Mouse (Mus musculus): ENCODE results near the gene Gsc. TPM values are rescaled to one million over a fixed set of nuclear protein-coding genes. Genes with fewer than 3 reads are reported as not detected.

Gene Gsc
- 0.17 TPM in 1 of 2 replicates, not detected in the other for polyA plus RNA-seq (2015; fragmentation: Nextera tagmentation; extraction: Ambion mirVana)

DNA sequence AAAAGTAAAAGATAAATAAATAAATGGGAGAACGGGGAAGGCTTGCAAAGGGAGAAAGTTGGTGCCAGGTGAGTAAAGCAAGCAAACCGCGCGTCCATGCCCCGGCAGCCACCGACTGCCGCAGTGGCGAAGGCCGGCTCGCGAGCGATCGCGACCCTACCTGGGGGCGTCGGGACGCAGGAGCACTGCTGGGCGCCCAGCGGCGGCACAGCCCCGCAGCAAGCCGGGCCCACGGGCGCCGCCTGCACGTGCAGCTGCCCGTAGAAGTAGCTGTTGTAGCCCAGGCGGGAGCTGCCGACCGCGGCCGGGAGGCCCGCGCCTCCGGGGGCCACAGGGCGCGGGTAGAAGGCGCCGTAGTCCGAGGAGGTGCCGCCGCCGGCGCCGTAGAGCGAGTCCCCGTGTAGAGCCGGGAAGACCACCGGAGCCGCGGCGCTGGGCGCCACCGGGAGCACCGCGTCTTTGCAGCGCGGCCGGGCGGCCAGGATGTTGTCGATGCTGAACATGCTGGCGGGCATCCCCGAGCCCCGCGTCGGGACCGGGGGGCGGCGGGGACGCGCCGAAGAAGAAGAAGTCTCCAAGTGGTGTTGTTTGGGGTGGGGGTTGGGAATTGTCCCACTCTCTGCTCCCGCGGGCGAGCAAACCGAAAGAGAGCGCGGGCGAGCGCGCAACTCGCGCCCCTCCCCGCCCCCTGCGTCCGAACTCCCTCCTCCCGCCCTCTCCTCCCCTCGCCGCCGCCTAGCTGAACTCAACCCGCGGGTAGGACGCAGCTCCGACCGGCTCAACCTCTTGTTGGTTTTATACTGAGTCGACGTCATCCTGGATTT is at the start of gene Gsc:
Gene Gsc, minus strand, starts transcription at position 730 of the 824 bp plus-strand sequence.
- Histone ChIP-seq H3K36me3 (no peaks in the 10 kb centered on the region), H3K4me2 (peak within 1 kb of the TSS; percentile 94), H3K27me3 (peaks cover 98% of the 10 kb centered on the region), H3K9ac (peak within 1 kb of the TSS; percentile 21), H3K4me3 (replicated peaks) (peak within 1 kb of the TSS; percentile 58), H3K27ac (no peak within 1 kb of the TSS), H3K4me1 (peaks cover 42% of the 10 kb centered on the region), H3K9me3 (replicated peaks) (no peaks in the 10 kb centered on the region)
- under 1% methylated on average over 96 of the region's 97 CpGs for WGBS
- ATAC-seq (replicated peaks; ENCODE audit: low FRiP score): peak; percentile 48; the same call in 1 of the 2 replicates

- Histone ChIP-seq H3K9ac (no peak overlapping the region), H3K36me3 (no peaks in the 10 kb centered on the region), H3K27me3 (no peaks in the 10 kb centered on the region), H3K9me3 (replicated peaks) (peaks cover 6% of the 10 kb centered on the region; the same call in 1 of the 2 replicates), H3K27ac (no peak overlapping the region), H3K4me2 (no peak overlapping the region), H3K4me1 (no peaks in the 10 kb centered on the region), H3K4me3 (replicated peaks) (no peak overlapping the region)
- 91% methylated on average over 5 of the region's 5 CpGs for WGBS
- no peak for ATAC-seq (replicated peaks; ENCODE audit: low FRiP score)
Observed at GRCm38 (mm10) chr12:104519721-104520120, 46.6 kb upstream of the Gsc start.

DNA sequence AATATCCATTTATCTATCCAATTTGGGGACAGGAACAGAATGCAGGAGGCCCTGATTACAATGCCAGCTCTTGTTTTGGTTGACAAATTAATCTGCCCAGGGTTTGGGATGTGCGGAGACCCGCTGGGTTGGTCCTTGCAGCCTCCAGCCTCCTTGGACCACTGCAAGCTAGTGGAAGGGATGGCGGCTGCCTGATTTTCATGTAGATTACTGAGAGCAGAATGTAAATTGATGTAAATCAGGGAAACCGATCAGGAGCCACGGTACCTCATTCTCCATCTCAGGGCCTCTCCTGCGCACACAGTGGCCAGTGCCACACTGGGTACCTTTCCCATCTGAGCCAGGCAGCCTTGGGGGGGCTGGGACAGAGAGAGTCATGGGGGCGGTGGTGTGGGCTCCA is 34.8 kb upstream of the Gsc start:
- Histone ChIP-seq H3K4me2 (no peak overlapping the region), H3K9me3 (replicated peaks) (no peaks in the 10 kb centered on the region), H3K36me3 (no peaks in the 10 kb centered on the region), H3K27me3 (no peaks in the 10 kb centered on the region), H3K4me3 (replicated peaks) (no peak overlapping the region), H3K4me1 (0 out of 2 replicates have a peak, but pooled peaks cover 3% of the 10 kb centered on the region), H3K9ac (no peak overlapping the region), H3K27ac (no peak overlapping the region)
- 61% methylated on average over 7 of the region's 7 CpGs for WGBS
- no peak for ATAC-seq (replicated peaks; ENCODE audit: low FRiP score)

DNA sequence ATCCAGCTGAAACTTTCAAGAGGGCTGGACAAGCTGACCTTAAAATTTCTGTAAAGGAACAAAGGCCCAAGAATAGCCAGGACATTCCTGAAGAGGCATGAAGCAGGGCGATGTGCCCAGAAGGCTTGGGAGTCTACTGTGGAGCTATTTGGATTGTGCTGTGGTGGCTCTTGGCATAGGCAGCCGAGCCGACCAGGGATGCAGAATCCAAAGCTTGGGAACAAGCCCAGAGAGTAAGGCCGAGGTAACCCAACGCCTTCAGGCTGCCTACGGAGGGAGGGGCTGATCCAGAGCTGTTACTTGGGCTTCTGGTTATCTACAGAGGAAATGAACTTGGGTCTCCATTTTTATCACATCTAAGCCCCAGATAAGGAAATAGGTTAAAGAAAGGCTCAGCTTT is 18.9 kb upstream of the Gsc start:
- 60% methylated on average over 6 of the region's 6 CpGs for WGBS
- ATAC-seq (replicated peaks; ENCODE audit: low FRiP score): no peak
- H3K4me3 ChIP-seq (replicated peaks): no peak overlapping the region
- no peaks in the 10 kb centered on the region for H3K36me3 ChIP-seq
- H3K4me1 ChIP-seq: no peaks in the 10 kb centered on the region
- H3K27ac ChIP-seq: no peak overlapping the region
- no peaks in the 10 kb centered on the region for H3K9me3 ChIP-seq (replicated peaks)
- no peak overlapping the region for H3K4me2 ChIP-seq
- H3K9ac ChIP-seq: no peak overlapping the region
- H3K27me3 ChIP-seq: 0 out of 2 replicates have a peak, but pooled peaks cover 1% of the 10 kb centered on the region

DNA sequence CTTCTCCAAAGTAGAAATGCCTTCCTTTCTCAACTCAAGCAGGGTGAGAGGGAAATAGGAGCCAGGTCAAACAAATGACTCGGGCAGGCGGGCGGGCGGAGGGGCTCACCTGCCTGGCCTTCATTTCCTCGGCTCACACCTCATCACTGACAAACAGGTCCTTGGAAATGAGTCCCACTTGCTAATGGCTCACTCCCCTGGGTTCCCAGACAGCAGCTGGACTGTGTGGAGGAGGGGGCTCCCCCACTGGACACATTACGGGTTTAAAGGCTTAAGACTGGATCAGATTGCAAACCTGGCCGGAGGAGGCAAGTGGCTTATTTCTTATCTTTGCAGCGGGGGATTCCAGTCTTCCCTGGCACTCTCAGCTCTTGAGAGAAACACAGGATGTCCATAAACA is 13.1 kb upstream of the Gsc start:
- no peaks in the 10 kb centered on the region for H3K9me3 ChIP-seq (replicated peaks)
- no peak overlapping the region for H3K27ac ChIP-seq
- no peak overlapping the region for H3K4me3 ChIP-seq (replicated peaks)
- no peak overlapping the region for H3K4me2 ChIP-seq
- H3K9ac ChIP-seq: no peak overlapping the region
- H3K36me3 ChIP-seq: no peaks in the 10 kb centered on the region
- ATAC-seq (replicated peaks; ENCODE audit: low FRiP score): 0 out of 2 replicates have a peak, but pooled peaks have one; percentile 33
- 19% methylated on average over 8 of the region's 8 CpGs for WGBS
- H3K4me1 ChIP-seq: 0 out of 2 replicates have a peak, but pooled peaks cover 5% of the 10 kb centered on the region
- peaks cover 45% of the 10 kb centered on the region for H3K27me3 ChIP-seq

GRCm38 (mm10) chr12:104485161-104485560 is 12.0 kb upstream of the Gsc start:
- Histone ChIP-seq H3K9ac (no peak overlapping the region), H3K9me3 (replicated peaks) (no peaks in the 10 kb centered on the region), H3K4me3 (replicated peaks) (no peak overlapping the region), H3K27ac (no peak overlapping the region), H3K4me1 (0 out of 2 replicates have a peak, but pooled peaks cover 5% of the 10 kb centered on the region), H3K36me3 (no peaks in the 10 kb centered on the region), H3K4me2 (no peak overlapping the region), H3K27me3 (peaks cover 55% of the 10 kb centered on the region)
- ATAC-seq (replicated peaks; ENCODE audit: low FRiP score): no peak
- WGBS: 13% methylated on average over 3 of the region's 3 CpGs

GRCm38 (mm10) chr12:104481007-104481406 is 7.9 kb upstream of the Gsc start:
- no peaks in the 10 kb centered on the region for H3K36me3 ChIP-seq

DNA sequence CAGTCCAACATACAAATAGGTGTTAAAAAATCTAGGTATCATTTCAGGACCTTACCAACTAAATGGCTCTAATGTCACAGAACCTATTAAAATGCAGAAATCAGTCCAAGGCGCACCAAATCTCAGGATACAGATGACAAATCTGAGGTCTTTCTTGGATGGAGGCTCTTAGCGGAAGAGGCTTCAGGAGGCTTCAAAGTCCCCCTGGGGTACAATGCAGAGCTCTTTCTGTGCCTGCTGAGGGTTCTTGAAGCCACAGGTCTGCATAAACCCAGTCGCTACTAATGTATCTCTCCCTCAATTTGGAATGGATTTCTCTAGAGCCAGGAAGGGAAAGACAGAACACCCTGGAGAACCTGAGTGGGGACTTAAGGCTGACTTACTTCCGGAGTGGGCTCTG is 5.1 kb upstream of the Gsc start:
- H3K27ac ChIP-seq: no peak overlapping the region
- no peaks in the 10 kb centered on the region for H3K36me3 ChIP-seq
- no peak overlapping the region for H3K9ac ChIP-seq
- peaks cover 17% of the 10 kb centered on the region for H3K4me1 ChIP-seq
- WGBS: 2% methylated on average over 4 of the region's 4 CpGs
- no peaks in the 10 kb centered on the region for H3K9me3 ChIP-seq (replicated peaks)
- H3K4me3 ChIP-seq (replicated peaks): no peak overlapping the region
- no peak for ATAC-seq (replicated peaks; ENCODE audit: low FRiP score)
- no peak overlapping the region for H3K4me2 ChIP-seq
- peaks cover 90% of the 10 kb centered on the region for H3K27me3 ChIP-seq

More at GRCm38 (mm10) chr12:104481007-104481406, 7.9 kb upstream of the Gsc start:
- Histone ChIP-seq H3K4me1 (0 out of 2 replicates have a peak, but pooled peaks cover 1% of the 10 kb centered on the region), H3K4me3 (replicated peaks) (no peak overlapping the region), H3K4me2 (no peak overlapping the region), H3K27me3 (peaks cover 84% of the 10 kb centered on the region), H3K9ac (no peak overlapping the region), H3K27ac (no peak overlapping the region), H3K9me3 (replicated peaks) (no peaks in the 10 kb centered on the region)
- no peak for ATAC-seq (replicated peaks; ENCODE audit: low FRiP score)
- 63% methylated on average over 10 of the region's 10 CpGs for WGBS

- Histone ChIP-seq H3K4me2 (no peak overlapping the region), H3K36me3 (no peaks in the 10 kb centered on the region), H3K27me3 (peaks cover 95% of the 10 kb centered on the region), H3K27ac (no peak overlapping the region), H3K4me3 (replicated peaks) (no peak overlapping the region), H3K9me3 (replicated peaks) (no peaks in the 10 kb centered on the region), H3K4me1 (peaks cover 24% of the 10 kb centered on the region), H3K9ac (no peak overlapping the region)
- 4% methylated on average over 7 of the region's 7 CpGs for WGBS
- ATAC-seq (replicated peaks; ENCODE audit: low FRiP score): no peak
Observed at GRCm38 (mm10) chr12:104477501-104477900, 4.4 kb upstream of the Gsc start.

DNA sequence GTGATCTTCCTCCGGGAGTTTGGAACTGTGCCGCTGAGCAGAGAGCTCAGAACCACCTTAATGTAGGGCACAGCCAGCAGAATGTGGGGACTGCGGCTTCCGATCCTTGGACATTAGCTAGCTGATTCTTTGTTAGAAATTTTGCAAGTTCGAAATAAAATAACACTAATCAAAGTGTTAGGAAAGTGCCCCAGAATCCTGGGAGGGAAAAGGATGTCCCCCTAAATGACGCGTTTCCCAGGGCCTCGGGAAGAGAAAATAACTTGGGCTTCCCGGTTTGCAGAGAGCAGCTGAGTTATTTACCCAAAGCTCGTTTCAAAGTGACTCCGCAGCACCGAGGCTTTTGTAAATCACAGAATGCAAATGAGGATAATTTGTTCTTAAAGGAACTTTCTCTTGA is 3.9 kb upstream of the Gsc start:
- ATAC-seq (replicated peaks; ENCODE audit: low FRiP score): no peak
- H3K4me2 ChIP-seq: no peak overlapping the region
- peaks cover 95% of the 10 kb centered on the region for H3K27me3 ChIP-seq
- no peak overlapping the region for H3K9ac ChIP-seq
- H3K36me3 ChIP-seq: no peaks in the 10 kb centered on the region
- H3K4me1 ChIP-seq: peaks cover 28% of the 10 kb centered on the region
- no peak overlapping the region for H3K27ac ChIP-seq
- H3K9me3 ChIP-seq (replicated peaks): no peaks in the 10 kb centered on the region
- H3K4me3 ChIP-seq (replicated peaks): no peak overlapping the region
- WGBS: 2% methylated on average over 12 of the region's 12 CpGs

GRCm38 (mm10) chr12:104475946-104476345 is 2.8 kb upstream of the Gsc start:
- Histone ChIP-seq H3K9ac (no peak overlapping the region), H3K4me3 (replicated peaks) (no peak overlapping the region), H3K27ac (no peak overlapping the region), H3K9me3 (replicated peaks) (no peaks in the 10 kb centered on the region), H3K36me3 (no peaks in the 10 kb centered on the region), H3K27me3 (peaks cover 97% of the 10 kb centered on the region), H3K4me2 (no peak overlapping the region), H3K4me1 (peaks cover 39% of the 10 kb centered on the region)
- 1% methylated on average over 21 of the region's 21 CpGs for WGBS
- no peak for ATAC-seq (replicated peaks; ENCODE audit: low FRiP score)

DNA sequence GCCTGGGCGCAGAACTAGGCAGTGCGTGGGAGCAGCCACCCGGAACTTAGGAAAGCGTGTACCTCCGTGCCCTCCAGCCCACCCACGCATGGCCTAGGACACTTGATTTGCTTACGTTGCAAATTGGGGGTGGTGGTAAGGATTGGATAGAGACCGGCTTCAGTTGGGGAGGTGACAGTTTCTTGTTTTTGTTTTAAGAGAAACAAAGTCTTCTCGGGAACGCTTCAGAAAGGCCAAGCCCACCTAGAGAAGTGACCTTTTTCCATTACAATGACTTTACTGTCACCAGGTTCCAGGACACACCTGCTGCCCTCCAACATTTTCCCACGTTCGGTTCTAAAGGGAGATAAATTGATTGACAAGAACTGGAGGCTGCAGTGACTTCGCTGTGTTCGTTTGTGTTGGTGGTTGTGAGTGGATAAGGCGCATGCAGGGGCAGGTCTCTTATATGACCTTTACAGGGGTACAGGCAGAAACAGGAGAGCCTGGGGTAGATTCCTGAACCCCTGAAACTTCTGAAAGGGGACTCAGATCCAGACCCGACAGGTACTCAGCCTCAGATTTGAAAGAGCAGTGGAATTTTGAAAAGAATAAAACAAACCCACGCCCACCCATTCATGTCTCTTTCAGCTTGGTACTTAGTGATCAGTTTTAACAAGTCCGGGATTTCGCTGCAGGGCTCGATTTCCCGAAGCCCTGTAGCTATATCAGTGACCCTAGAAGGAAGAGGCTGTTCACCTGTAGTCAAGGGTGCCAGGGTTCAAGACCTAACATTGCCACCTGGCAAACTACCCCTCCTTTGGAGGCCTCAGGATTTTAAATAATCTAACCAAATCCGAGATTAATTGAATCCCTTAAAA is 2.0 kb upstream of the Gsc start:
- no peak overlapping the region for H3K4me2 ChIP-seq
- under 1% methylated on average over 22 of the region's 22 CpGs for WGBS
- no peak for ATAC-seq (replicated peaks; ENCODE audit: low FRiP score)
- H3K4me3 ChIP-seq (replicated peaks): 0 out of 2 replicates have a peak overlapping the region, but pooled peaks have one; percentile 1
- H3K9me3 ChIP-seq (replicated peaks): no peaks in the 10 kb centered on the region
- no peak overlapping the region for H3K27ac ChIP-seq
- H3K36me3 ChIP-seq: no peaks in the 10 kb centered on the region
- H3K4me1 ChIP-seq: peaks cover 39% of the 10 kb centered on the region
- H3K27me3 ChIP-seq: peaks cover 97% of the 10 kb centered on the region
- H3K9ac ChIP-seq: no peak overlapping the region

Measured in kidney, embryonic 15.5 days (tissue).